In the genomic region with DNA sequence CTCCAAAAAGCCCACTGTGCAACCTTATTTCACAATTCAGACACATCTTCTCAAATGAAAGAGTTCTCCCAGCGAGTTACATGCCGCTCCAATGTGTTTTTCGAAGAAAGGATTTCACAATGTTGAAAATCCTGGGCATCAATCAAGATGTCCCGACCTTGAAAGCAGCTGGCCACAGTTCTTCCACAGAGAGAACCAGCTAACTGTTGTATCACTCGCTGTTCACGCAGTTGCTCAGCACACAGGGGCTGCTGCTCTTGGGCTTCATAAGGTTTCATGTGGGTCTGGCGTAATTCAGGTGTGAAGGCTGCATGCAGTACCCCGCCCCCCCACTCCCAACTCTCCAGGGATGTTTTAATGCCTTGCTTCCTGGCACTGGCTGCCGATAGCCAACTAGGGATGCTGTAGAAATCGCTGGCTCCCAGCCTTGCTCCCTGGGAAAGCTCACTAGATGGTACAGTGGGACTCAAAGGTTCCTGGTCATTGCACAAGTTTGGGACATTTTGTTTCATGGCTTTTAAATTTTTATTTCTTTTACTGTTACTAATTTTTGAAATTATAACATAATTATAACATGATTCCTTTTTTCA, we compare ENCODE assay signal across 21 mouse cellular contexts.
DNase-seq lines count a peak whose midpoint lies in the region; ATAC-seq and TF ChIP-seq lines count a peak whose summit lies in the region.
"Had no signal": no experiment of that assay in that cellular context is flagged by ENCODE, and none has a peak within 500 bp of the region (broad histone marks: within the 10 kb centered on the region; RNA-seq: fewer than 3 reads in every experiment).

No protein-coding gene starts in this region.

- no peak for TF ChIP-seq CTCF in lung, postnatal 0 days (IDR thresholded peaks at IDR 0.05)
- TF ChIP-seq CTCF in lung, adult 2 months (IDR thresholded peaks at IDR 0.05; ENCODE audit: insufficient read depth, low read length) = no peak
- no peak for TF ChIP-seq CTCF in stomach, postnatal 0 days (IDR thresholded peaks at IDR 0.05; ENCODE audit: low read depth)

- H3K36me3 ChIP-seq in lung, postnatal 0 days (ENCODE audit: insufficient read depth, low read length) = no peaks in the 10 kb centered on the region
- H3K36me3 ChIP-seq in stomach, postnatal 0 days (ENCODE audit: control insufficient read depth, insufficient read depth, low read length) = no peaks in the 10 kb centered on the region
- H3K36me3 ChIP-seq: embryonic facial prominence, embryonic 15.5 days; forebrain, embryonic 12.5 days; hindbrain, embryonic 13.5 days; intestine, embryonic 15.5 days; kidney, embryonic 15.5 days; limb, embryonic 12.5 days had no signal

- no peak for TF ChIP-seq EP300 in lung, postnatal 0 days (IDR thresholded peaks at IDR 0.05)
- TF ChIP-seq EP300 in stomach, postnatal 0 days (optimal IDR thresholded peaks at IDR 0.05) = no peak

- H3K9ac ChIP-seq in lung, postnatal 0 days (replicated peaks; ENCODE audit: low read depth) = no peak overlapping the region
- no peak overlapping the region for H3K9ac ChIP-seq in stomach, postnatal 0 days (ENCODE audit: low read length)
- H3K9ac ChIP-seq: embryonic facial prominence, embryonic 15.5 days; forebrain, embryonic 12.5 days; hindbrain, embryonic 13.5 days; intestine, embryonic 15.5 days; kidney, embryonic 15.5 days; limb, embryonic 12.5 days had no signal

- H3K27me3 ChIP-seq in lung, postnatal 0 days (replicated peaks; ENCODE audit: insufficient read depth, low read length) = no peaks in the 10 kb centered on the region
- H3K27me3 ChIP-seq in stomach, postnatal 0 days (ENCODE audit: control insufficient read depth, insufficient read depth, low read length) = no peaks in the 10 kb centered on the region
- H3K27me3 ChIP-seq: embryonic facial prominence, embryonic 15.5 days; forebrain, embryonic 12.5 days; hindbrain, embryonic 13.5 days; intestine, embryonic 15.5 days; kidney, embryonic 15.5 days; limb, embryonic 12.5 days had no signal

- ATAC-seq in lung, postnatal 0 days = peak; percentile 53; the same call in 1 of the 2 replicates
- no peak; the same call in 1 of the 2 replicates for ATAC-seq in stomach, postnatal 0 days (ENCODE audit: low FRiP score, low TSS enrichment)

- DNase-seq in gastrocnemius, adult 18-20 months (ENCODE audit: low spot score) = peak; percentile 34
- no peak for DNase-seq in gastrocnemius, postnatal 25 days
- peak; percentile 76 for DNase-seq in lung, postnatal 0 days (ENCODE audit: low spot score)
- no peak for DNase-seq in lung, adult 2 months
- DNase-seq in adrenal gland, postnatal 14 days = peak; percentile 72
- DNase-seq in stomach, postnatal 0 days (ENCODE audit: low spot score) = no peak
- no peak for DNase-seq in frontal cortex, adult 2 months (ENCODE audit: extremely low spot score in 1 of 2, low spot score in 1 of 2)
- DNase-seq in spleen, postnatal 4 days (ENCODE audit: low spot score in 2 of 2) = no peak
- DNase-seq: cerebellum, postnatal 10 days; embryo, embryonic 11 days; midbrain, embryonic 14.5 days; right cerebral cortex, adult 18-20 months; spleen, adult 18-20 months; thymus, postnatal 4 days had no signal

- H3K4me1 ChIP-seq in lung, postnatal 0 days (ENCODE audit: insufficient read depth, low read depth, low read length) = 0 out of 2 replicates have a peak, but pooled peaks cover 6% of the 10 kb centered on the region
- peaks cover 10% of the 10 kb centered on the region for H3K4me1 ChIP-seq in lung, adult 2 months (ENCODE audit: control insufficient read depth, insufficient read depth, low read length)
- H3K4me1 ChIP-seq in stomach, postnatal 0 days (replicated peaks; ENCODE audit: control insufficient read depth, insufficient read depth) = no peaks in the 10 kb centered on the region
- H3K4me1 ChIP-seq: embryonic facial prominence, embryonic 15.5 days had no signal

- 63% methylated on average over 10 of the region's 10 CpGs for WGBS in lung, postnatal 0 days
- WGBS in lung, adult 2 months = 62% methylated on average over 10 of the region's 10 CpGs
- 55% methylated on average over 10 of the region's 10 CpGs for WGBS in stomach, postnatal 0 days

- H3K27ac ChIP-seq in lung, postnatal 0 days (ENCODE audit: low read length) = no peak overlapping the region
- H3K27ac ChIP-seq in stomach, postnatal 0 days (replicated peaks) = peak overlapping the region; percentile 49
- H3K27ac ChIP-seq: embryonic facial prominence, embryonic 15.5 days; forebrain, embryonic 12.5 days; hindbrain, embryonic 13.5 days; intestine, embryonic 15.5 days; kidney, embryonic 15.5 days; left cerebral cortex, adult 2 months had no signal

- no peak overlapping the region for H3K4me3 ChIP-seq in lung, postnatal 0 days (ENCODE audit: low read depth, low read length)
- H3K4me3 ChIP-seq in lung, adult 2 months (replicated peaks; ENCODE audit: extremely low read depth, low read depth, low read length) = no peak overlapping the region
- H3K4me3 ChIP-seq in stomach, postnatal 0 days (ENCODE audit: low read depth, low read length) = no peak overlapping the region
- H3K4me3 ChIP-seq: embryonic facial prominence, embryonic 15.5 days; forebrain, embryonic 12.5 days; hindbrain, embryonic 13.5 days; intestine, embryonic 15.5 days; kidney, embryonic 15.5 days; left cerebral cortex, adult 2 months; limb, embryonic 12.5 days had no signal

- no peak overlapping the region for H3K4me2 ChIP-seq in lung, postnatal 0 days (replicated peaks; ENCODE audit: low read depth, low read length)
- no peak overlapping the region for H3K4me2 ChIP-seq in stomach, postnatal 0 days (replicated peaks; ENCODE audit: low read depth)
- H3K4me2 ChIP-seq: embryonic facial prominence, embryonic 15.5 days; forebrain, embryonic 12.5 days; hindbrain, embryonic 13.5 days; intestine, embryonic 15.5 days; kidney, embryonic 15.5 days; limb, embryonic 12.5 days had no signal

- no peaks in the 10 kb centered on the region for H3K9me3 ChIP-seq in lung, postnatal 0 days (ENCODE audit: low read length)
- no peaks in the 10 kb centered on the region for H3K9me3 ChIP-seq in stomach, postnatal 0 days (ENCODE audit: control insufficient read depth, low read length)
- H3K9me3 ChIP-seq: embryonic facial prominence, embryonic 15.5 days; forebrain, embryonic 12.5 days; hindbrain, embryonic 13.5 days; intestine, embryonic 15.5 days; kidney, embryonic 15.5 days; limb, embryonic 12.5 days had no signal

- TF ChIP-seq POLR2A in lung, adult 2 months (IDR thresholded peaks at IDR 0.05; ENCODE audit: borderline replicate concordance, extremely low read depth, low read depth, low read length) = no peak

Comparison
In these comparisons a context has a peak if more than half of its experiments do, and no peak if none do; other contexts are left out.
1. DNase-seq: peak in gastrocnemius, adult 18-20 months (single experiment), lung, postnatal 0 days (single experiment) and adrenal gland, postnatal 14 days (single experiment); none in gastrocnemius, postnatal 25 days (single experiment), lung, adult 2 months (single experiment), stomach, postnatal 0 days (single experiment), frontal cortex, adult 2 months (0 of 2) and spleen, postnatal 4 days (0 of 2).